Mouse (Mus musculus) embryonic facial prominence, embryonic 11.5 days (tissue): ENCODE measurements at regions not wholly inside any gene's neighbourhood (a gene's known extent, or its start where the extent isn't known, plus 50 kb on each side); places are given as distances from the start of the nearest gene placed in this dataset.
A peak's percentile ranks its signal among the peaks of the same experiment; 100 is the strongest.

Experiments
- ATAC-seq: fragments of 200-750 bp; cut with Nextera tagmentation; replicated peaks from 2 replicates; pipeline ENCODE4 v1.8.0; 2017; ENCODE audit warnings: low read depth; ENCODE audit not compliant: insufficient number of reproducible peaks, low FRiP score, low TSS enrichment
- DNase-seq: peaks from one replicate; pipeline ENCODE4 v3.0.0-alpha.2; 2015; ENCODE audit warnings: low spot score
- H3K27ac ChIP-seq: fragments of 300-500 bp; sonication (generic); replicated peaks from 2 replicates; pipeline ENCODE4 v1.5.1; 2014; ENCODE audit warnings: mild to moderate bottlenecking, low read depth, low read length, control low read depth
- H3K27me3 ChIP-seq: fragments of 300-500 bp; sonication (generic); 2 replicates; pipeline ENCODE4 v1.6.1; 2014; ENCODE audit warnings: mild to moderate bottlenecking, low read length, moderate library complexity, mixed read lengths; ENCODE audit not compliant: control insufficient read depth, insufficient read depth
- H3K36me3 ChIP-seq: fragments of 300-500 bp; sonication (generic); replicated peaks from 2 replicates; pipeline ENCODE4 v1.6.1; 2014; ENCODE audit warnings: low read depth, mild to moderate bottlenecking, low read length, moderate library complexity, mixed read lengths; ENCODE audit not compliant: control insufficient read depth, insufficient read depth
- H3K4me1 ChIP-seq: fragments of 300-500 bp; sonication (generic); 2 replicates; pipeline ENCODE4 v1.6.1; 2014; ENCODE audit warnings: low read length, mixed read lengths; ENCODE audit not compliant: control insufficient read depth, insufficient read depth
- H3K4me2 ChIP-seq: fragments of 300-500 bp; sonication (generic); 2 replicates; pipeline ENCODE4 v1.6.1; 2014; ENCODE audit warnings: low read depth, mild to moderate bottlenecking, control low read depth, low read length, moderate library complexity
- H3K4me3 ChIP-seq: fragments of 300-500 bp; sonication (generic); 2 replicates; pipeline ENCODE4 v1.5.1; 2014; ENCODE audit warnings: low read depth, low read length, control low read depth
- H3K9ac ChIP-seq: fragments of 300-500 bp; sonication (generic); replicated peaks from 2 replicates; pipeline ENCODE4 v1.6.1; 2014; ENCODE audit warnings: mild to moderate bottlenecking, control low read depth, low read length
- H3K9me3 ChIP-seq: fragments of 300-500 bp; sonication (generic); replicated peaks from 2 replicates; pipeline ENCODE4 v1.6.1; 2016; ENCODE audit warnings: mild to moderate bottlenecking, low read length, inconsistent platforms, mixed read lengths; ENCODE audit not compliant: control insufficient read depth
- WGBS: fragments of 180-500 bp; shearing (Covaris S2); extraction: QIAGEN DNeasy Blood & Tissue Kit; methylation state at CpG from one replicate; pipeline ENCODE4 v1.1.7; 2014; 5-methylcytosine and 5-hydroxymethylcytosine counted together

GRCm38 (mm10) chr19:27519326-27520061 lies 89.9 kb upstream of the Pum3 start:
- DNase-seq: no peak
- no peak for ATAC-seq
- no peak overlapping the region for H3K4me2 ChIP-seq

GRCm38 (mm10) chr19:27514267-27514666 lies 84.6 kb upstream of the Pum3 start:
- Histone ChIP-seq H3K4me2 (no peak overlapping the region), H3K27ac (no peak overlapping the region), H3K9ac (no peak overlapping the region), H3K27me3 (no peaks in the 10 kb centered on the region), H3K4me1 (no peaks in the 10 kb centered on the region), H3K9me3 (no peaks in the 10 kb centered on the region), H3K4me3 (no peak overlapping the region), H3K36me3 (no peaks in the 10 kb centered on the region)
- DNase-seq: no peak
- 84% methylated on average over 3 of the region's 3 CpGs for WGBS
- no peak for ATAC-seq

More at GRCm38 (mm10) chr19:27519326-27520061, 89.9 kb upstream of the Pum3 start:
- Histone ChIP-seq H3K27ac (no peak overlapping the region), H3K27me3 (no peaks in the 10 kb centered on the region), H3K4me1 (no peaks in the 10 kb centered on the region), H3K9ac (no peak overlapping the region), H3K9me3 (no peaks in the 10 kb centered on the region), H3K4me3 (no peak overlapping the region), H3K36me3 (no peaks in the 10 kb centered on the region)
- WGBS: 89% methylated on average over 5 of the region's 5 CpGs

- DNase-seq (no peak), ATAC-seq (no peak)
- no peaks in the 10 kb centered on the region for H3K4me1 ChIP-seq
- H3K9ac ChIP-seq: no peak overlapping the region
- no peak overlapping the region for H3K4me3 ChIP-seq
- WGBS: 79% methylated on average over 1 of the region's 1 CpGs
- no peak overlapping the region for H3K4me2 ChIP-seq
- no peaks in the 10 kb centered on the region for H3K36me3 ChIP-seq
- no peaks in the 10 kb centered on the region for H3K27me3 ChIP-seq
- H3K9me3 ChIP-seq: no peaks in the 10 kb centered on the region
- no peak overlapping the region for H3K27ac ChIP-seq
Measured at GRCm38 (mm10) chr19:27513535-27513934, 83.9 kb upstream of the Pum3 start.

- no peaks in the 10 kb centered on the region for H3K9me3 ChIP-seq
- H3K4me1 ChIP-seq: no peaks in the 10 kb centered on the region
- DNase-seq (peak; percentile 14), ATAC-seq (no peak)
- no peak overlapping the region for H3K9ac ChIP-seq
- no peak overlapping the region for H3K4me2 ChIP-seq
- no peak overlapping the region for H3K27ac ChIP-seq
- no peaks in the 10 kb centered on the region for H3K36me3 ChIP-seq
- no peak overlapping the region for H3K4me3 ChIP-seq
- 40% methylated on average over 6 of the region's 6 CpGs for WGBS
- H3K27me3 ChIP-seq: no peaks in the 10 kb centered on the region
Measured at GRCm38 (mm10) chr19:27511340-27511739, 81.7 kb upstream of the Pum3 start.

GRCm38 (mm10) chr19:27509956-27510639 lies 80.5 kb upstream of the Pum3 start:
- Histone ChIP-seq H3K4me2 (no peak overlapping the region), H3K9me3 (no peaks in the 10 kb centered on the region), H3K4me3 (no peak overlapping the region), H3K9ac (no peak overlapping the region), H3K27me3 (no peaks in the 10 kb centered on the region), H3K27ac (no peak overlapping the region), H3K4me1 (no peaks in the 10 kb centered on the region), H3K36me3 (no peaks in the 10 kb centered on the region)
- DNase-seq (no peak), ATAC-seq (no peak)
- 75% methylated on average over 6 of the region's 6 CpGs for WGBS

- Histone ChIP-seq H3K27me3 (no peaks in the 10 kb centered on the region), H3K4me1 (no peaks in the 10 kb centered on the region), H3K4me3 (no peak overlapping the region), H3K4me2 (no peak overlapping the region), H3K36me3 (no peaks in the 10 kb centered on the region), H3K27ac (no peak overlapping the region), H3K9ac (no peak overlapping the region), H3K9me3 (no peaks in the 10 kb centered on the region)
- no peak for ATAC-seq
- no peak for DNase-seq
- 86% methylated on average over 4 of the region's 4 CpGs for WGBS
Measured at GRCm38 (mm10) chr19:27498278-27498677, 68.7 kb upstream of the Pum3 start.

- Histone ChIP-seq H3K4me2 (no peak overlapping the region), H3K4me1 (no peaks in the 10 kb centered on the region), H3K27me3 (no peaks in the 10 kb centered on the region), H3K9me3 (no peaks in the 10 kb centered on the region), H3K27ac (no peak overlapping the region), H3K36me3 (no peaks in the 10 kb centered on the region), H3K4me3 (no peak overlapping the region), H3K9ac (no peak overlapping the region)
- DNase-seq: no peak
- 90% methylated on average over 8 of the region's 8 CpGs for WGBS
- no peak for ATAC-seq
Measured at GRCm38 (mm10) chr19:27492468-27492867, 62.8 kb upstream of the Pum3 start.

- 88% methylated on average over 5 of the region's 5 CpGs for WGBS
- H3K9me3 ChIP-seq: no peaks in the 10 kb centered on the region
- no peak overlapping the region for H3K4me2 ChIP-seq
- H3K4me3 ChIP-seq: no peak overlapping the region
- H3K36me3 ChIP-seq: no peaks in the 10 kb centered on the region
- no peak overlapping the region for H3K27ac ChIP-seq
- ATAC-seq: no peak
- no peaks in the 10 kb centered on the region for H3K4me1 ChIP-seq
- DNase-seq: no peak
- H3K9ac ChIP-seq: no peak overlapping the region
- no peaks in the 10 kb centered on the region for H3K27me3 ChIP-seq
Measured at GRCm38 (mm10) chr19:27491873-27492272, 62.2 kb upstream of the Pum3 start.
